Mouse (Mus musculus) G1E (cell line): Measurements from ENCODE around the gene Dop1b. TPM values are rescaled to one million over a fixed set of nuclear protein-coding genes. Genes with fewer than 3 reads are reported as not detected.

Experiments used
- ATAC-seq: 2 replicates; pipeline ENCODE4 v1.8.0; 2016; ENCODE audit warnings: mild to moderate bottlenecking; ENCODE audit not compliant: insufficient number of reproducible peaks, poor library complexity, low FRiP score, severe bottlenecking; ENCODE audit errors: extremely low read depth
- DNase-seq: peaks from one replicate; pipeline ENCODE4 v3.0.0; 2012; ENCODE audit warnings: low spot score
- H3K27me3 ChIP-seq: 2 replicates; pipeline ENCODE4 v1.6.1; 2012; ENCODE audit warnings: mild to moderate bottlenecking, low read length, inconsistent platforms; ENCODE audit not compliant: insufficient read depth
- H3K36me3 ChIP-seq: replicated peaks from 2 replicates; pipeline ENCODE3; 2012; ENCODE audit warnings: mild to moderate bottlenecking, inconsistent platforms
- H3K4me1 ChIP-seq: 2 replicates; pipeline ENCODE4 v1.6.1; 2012; ENCODE audit warnings: low read depth, low read length, inconsistent platforms, mixed read lengths; ENCODE audit not compliant: insufficient read depth
- H3K4me3 ChIP-seq: 2 replicates; pipeline ENCODE4 v1.5.1; 2012; ENCODE audit warnings: low read depth, mild to moderate bottlenecking, inconsistent platforms, low read length, moderate library complexity, mixed read lengths
- H3K9me3 ChIP-seq: replicated peaks from 2 replicates; pipeline ENCODE4 v1.6.1; 2012; ENCODE audit warnings: inconsistent platforms
- CTCF ChIP-seq: IDR thresholded peaks from 2 replicates; pipeline ENCODE4 v1.5.1; 2012; ENCODE audit warnings: low read depth, low read length, inconsistent platforms, mixed read lengths
- GATA1 ChIP-seq: IDR thresholded peaks from 2 replicates; pipeline ENCODE4 v1.6.1; 2012; ENCODE audit warnings: borderline replicate concordance, low read length, inconsistent platforms, mixed read lengths
- GATA2 ChIP-seq: IDR thresholded peaks from 2 replicates; pipeline ENCODE4 v1.6.1; 2012; ENCODE audit warnings: low read depth, low read length, inconsistent platforms, borderline replicate concordance
- POLR2AphosphoS5 ChIP-seq: IDR thresholded peaks from 2 replicates; pipeline ENCODE4 v1.6.1; 2012; ENCODE audit warnings: low read depth, low read length, inconsistent platforms; ENCODE audit not compliant: insufficient replicate concordance
- TAL1 ChIP-seq: conservative IDR thresholded peaks from 2 replicates; pipeline ENCODE4 v1.6.1; 2012; ENCODE audit warnings: low read depth, low read length, inconsistent platforms, mixed read lengths
- polyA plus RNA-seq: library from polyadenylated mRNA; stranded (reverse); fragments of >175 nt; gene quantifications from 2 replicates; pipeline ENCODE4 v1.2.3, GENCODE M21; 2012
- total RNA-seq, 2 experiments: library from RNA; stranded (forward) in 1 of 2; stranded (reverse) in 1 of 2; fragments of 200-1000 nt in 1 of 2; fragments of >200 nt in 1 of 2; fragmentation: Nextera tagmentation in 1 of 2; gene quantifications; 2 replicates each; pipeline ENCODE4 v1.2.3; 2014 to 2017

Dop1b gene
- total and polyA plus RNA-seq, 3 experiments, result 1.2 to 3.2 (median 1.6) TPM

DNA sequence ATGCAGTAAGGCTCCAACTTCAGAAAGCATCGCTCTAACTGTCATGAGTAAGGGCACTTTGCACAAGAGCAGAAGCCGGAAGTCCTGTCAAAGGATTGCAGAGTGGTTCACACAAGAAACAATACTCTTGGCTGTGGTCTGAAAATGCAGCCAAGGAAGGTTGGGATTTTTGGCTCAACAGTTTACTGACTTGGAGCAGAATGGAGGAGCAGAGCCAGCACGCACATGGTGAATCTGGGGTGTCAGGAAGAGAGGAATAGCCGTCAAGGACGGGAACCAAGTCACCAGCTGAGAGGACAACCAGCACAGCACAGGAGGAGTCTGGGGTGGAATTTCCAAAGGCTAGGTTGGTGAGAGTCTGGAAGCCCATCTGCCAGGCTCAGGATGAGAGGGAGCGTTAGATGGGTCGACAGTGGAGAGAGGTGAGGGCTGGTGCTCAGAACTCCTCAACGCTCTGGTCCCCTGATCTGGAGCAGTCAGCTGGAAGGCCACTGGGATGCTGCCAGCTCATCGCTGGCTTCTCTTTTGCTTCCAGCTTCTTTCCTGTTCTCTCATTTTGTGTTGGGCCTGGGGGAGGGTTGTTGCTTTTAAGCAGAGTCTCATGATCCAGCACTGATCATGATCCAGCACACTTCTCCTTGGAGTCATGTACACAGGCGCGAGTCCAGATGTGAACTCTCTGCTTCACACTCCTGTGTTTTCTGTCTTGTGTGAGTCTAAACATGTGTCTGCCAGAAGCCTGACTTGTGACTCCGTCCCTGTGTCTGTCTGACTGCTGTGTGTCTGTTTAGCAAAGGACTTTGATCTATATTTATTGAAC lies 85.5 kb downstream of the Dop1b start:
- no peak overlapping the region for H3K4me3 ChIP-seq
- ATAC-seq, result no peak
- no peaks in the 10 kb centered on the region for H3K36me3 ChIP-seq
- H3K27me3 ChIP-seq, result peaks cover 63% of the 10 kb centered on the region
- no peak for TF ChIP-seq TAL1
- no peak for TF ChIP-seq GATA1
- no peak for TF ChIP-seq GATA2
- TF ChIP-seq CTCF, result no peak
- no peak for TF ChIP-seq POLR2AphosphoS5
- peaks cover 3% of the 10 kb centered on the region for H3K4me1 ChIP-seq
- H3K9me3 ChIP-seq, result no peaks in the 10 kb centered on the region
- no peak for DNase-seq

DNA sequence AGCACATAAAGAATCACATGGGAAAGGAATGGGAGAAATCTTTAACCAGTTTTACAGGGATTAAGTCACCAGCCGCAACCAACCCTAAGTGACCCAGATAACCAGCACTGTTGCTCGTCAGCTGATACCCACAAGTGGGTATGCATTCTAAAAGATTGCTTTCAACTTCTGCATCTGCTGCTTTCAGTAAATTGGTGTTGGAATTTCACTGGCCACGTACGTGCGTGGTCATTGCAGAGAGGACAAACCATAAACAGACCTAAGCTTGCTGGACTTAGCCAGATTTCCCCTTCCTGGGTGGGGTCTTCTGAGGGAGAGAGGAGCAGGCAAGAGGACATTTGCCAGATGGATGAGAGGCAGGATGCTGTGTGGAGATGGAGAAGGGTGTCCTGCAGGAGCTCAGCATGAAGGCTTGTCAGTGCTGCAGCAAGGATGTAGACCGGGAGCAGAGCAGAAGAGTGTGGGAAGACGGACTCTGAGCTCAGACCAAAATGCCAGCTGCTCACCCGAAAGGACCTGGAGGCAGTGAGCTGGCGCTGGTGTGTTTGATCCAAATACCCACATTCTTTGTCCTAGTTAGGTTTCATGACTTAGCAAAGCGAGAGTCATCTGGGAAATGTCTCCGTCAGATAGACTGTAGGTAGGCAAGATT lies 86.3 kb downstream of the Dop1b start:
- Histone ChIP-seq H3K36me3 (no peaks in the 10 kb centered on the region), H3K4me1 (peaks cover 3% of the 10 kb centered on the region), H3K4me3 (no peak overlapping the region), H3K27me3 (peaks cover 55% of the 10 kb centered on the region), H3K9me3 (no peaks in the 10 kb centered on the region)
- ATAC-seq (no peak), DNase-seq (no peak)
- no peak for TF ChIP-seq GATA1
- TF ChIP-seq TAL1, result no peak
- no peak for TF ChIP-seq CTCF
- no peak for TF ChIP-seq POLR2AphosphoS5
- no peak for TF ChIP-seq GATA2

DNA sequence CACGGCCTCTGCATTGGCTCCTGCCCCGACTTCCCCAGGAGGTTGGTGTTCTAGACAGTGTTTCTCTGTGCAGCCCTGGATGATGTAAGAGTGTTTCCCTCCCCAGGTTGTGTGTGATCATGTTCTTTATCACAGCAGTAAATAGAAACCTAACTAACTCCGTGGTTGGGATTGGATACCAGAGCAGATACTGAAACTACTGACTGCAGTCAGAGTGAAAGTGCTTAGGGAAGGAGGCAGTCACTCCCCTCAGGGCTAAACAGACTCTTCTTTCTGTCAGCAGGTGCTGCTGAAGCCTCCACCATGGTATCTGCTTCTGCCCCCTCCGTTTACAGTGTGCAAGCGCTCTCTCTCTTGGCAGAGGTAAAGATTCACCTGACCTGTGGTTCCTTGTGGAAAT lies 86.9 kb downstream of the Dop1b start:
- Histone ChIP-seq H3K4me1 (peaks cover 3% of the 10 kb centered on the region), H3K36me3 (no peaks in the 10 kb centered on the region), H3K4me3 (no peak overlapping the region), H3K27me3 (peaks cover 54% of the 10 kb centered on the region), H3K9me3 (no peaks in the 10 kb centered on the region)
- no peak for DNase-seq
- no peak for TF ChIP-seq CTCF
- TF ChIP-seq GATA2, result no peak
- no peak for TF ChIP-seq TAL1
- no peak for TF ChIP-seq GATA1
- no peak for TF ChIP-seq POLR2AphosphoS5
- ATAC-seq, result no peak

DNA sequence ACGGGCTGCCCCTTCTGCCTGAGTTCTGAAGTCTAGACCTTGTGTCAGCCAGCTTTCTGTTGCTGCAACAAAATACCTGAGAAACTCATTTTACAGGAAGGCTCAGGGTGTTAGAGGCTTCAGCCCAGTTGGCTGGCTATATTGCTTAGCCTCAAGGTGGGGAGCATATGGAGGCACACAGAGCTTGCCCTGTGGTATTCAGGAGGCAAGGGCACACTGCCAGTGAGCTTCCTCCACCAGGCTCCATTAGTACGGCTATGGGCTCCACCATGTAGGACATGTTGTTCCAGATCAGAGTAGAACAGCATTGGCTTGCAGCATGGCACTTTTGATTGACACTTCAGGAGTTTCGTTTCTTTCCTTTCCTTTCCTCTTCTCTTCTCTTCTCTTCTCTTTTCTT lies 87.4 kb downstream of the Dop1b start:
- H3K27me3 ChIP-seq, result peaks cover 51% of the 10 kb centered on the region
- ATAC-seq, result no peak
- no peak for DNase-seq
- peaks cover under 1% of the 10 kb centered on the region; the same call in 1 of the 2 replicates for H3K4me1 ChIP-seq
- TF ChIP-seq GATA1, result no peak
- no peak for TF ChIP-seq TAL1
- TF ChIP-seq GATA2, result no peak
- TF ChIP-seq POLR2AphosphoS5, result no peak
- no peak for TF ChIP-seq CTCF
- no peak overlapping the region for H3K4me3 ChIP-seq
- no peaks in the 10 kb centered on the region for H3K9me3 ChIP-seq
- H3K36me3 ChIP-seq, result no peaks in the 10 kb centered on the region

DNA sequence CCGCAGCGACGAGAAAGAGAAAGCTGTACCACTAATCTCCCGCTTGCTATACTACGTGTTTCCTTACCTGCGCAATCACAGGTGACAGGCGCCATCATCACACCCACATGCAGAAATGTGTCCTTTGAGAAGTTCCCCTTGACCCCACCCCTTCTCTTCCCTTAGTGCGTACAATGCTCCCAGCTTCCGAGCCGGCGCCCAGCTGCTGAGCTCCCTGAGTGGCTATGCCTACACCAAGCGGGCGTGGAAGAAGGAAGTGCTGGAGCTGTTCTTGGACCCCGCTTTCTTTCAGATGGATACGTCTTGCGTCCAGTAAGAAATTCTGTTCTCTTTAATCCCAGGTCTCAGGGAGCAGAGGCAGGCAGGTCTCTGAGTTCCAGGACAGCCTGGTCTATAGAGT lies 88.2 kb downstream of the Dop1b start:
- Histone ChIP-seq H3K9me3 (no peaks in the 10 kb centered on the region), H3K4me3 (no peak overlapping the region), H3K4me1 (peaks cover 4% of the 10 kb centered on the region; the same call in 1 of the 2 replicates), H3K27me3 (peaks cover 49% of the 10 kb centered on the region), H3K36me3 (no peaks in the 10 kb centered on the region)
- TF ChIP-seq GATA1 (no peak), POLR2AphosphoS5 (no peak), TAL1 (no peak), GATA2 (no peak), CTCF (no peak)
- no peak for ATAC-seq
- no peak for DNase-seq

DNA sequence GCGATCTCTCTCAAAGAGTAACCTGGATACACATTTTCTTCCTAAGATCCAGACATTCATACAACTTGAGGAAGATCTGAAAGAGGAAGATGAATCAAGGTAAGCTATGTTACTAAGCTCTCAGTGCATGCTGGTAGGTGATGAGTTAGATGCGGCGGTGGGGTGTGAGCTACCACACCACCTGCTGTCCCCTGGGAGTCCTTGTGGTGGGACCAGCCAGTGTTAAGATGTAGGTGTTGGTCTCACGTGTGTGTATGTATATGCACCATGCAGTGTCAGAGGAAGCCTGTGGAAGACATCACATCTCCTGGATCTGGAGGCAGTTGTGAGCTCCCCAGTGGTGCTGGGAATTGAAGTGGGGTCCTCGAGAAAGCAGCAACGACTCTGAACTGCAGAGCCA lies 95.5 kb downstream of the Dop1b start:
- TF ChIP-seq GATA1 (no peak), GATA2 (no peak), TAL1 (no peak), POLR2AphosphoS5 (no peak), CTCF (no peak)
- Histone ChIP-seq H3K36me3 (no peaks in the 10 kb centered on the region), H3K4me1 (peaks cover 4% of the 10 kb centered on the region; the same call in 1 of the 2 replicates), H3K27me3 (peaks cover 28% of the 10 kb centered on the region; the same call in 1 of the 2 replicates), H3K9me3 (peaks cover 11% of the 10 kb centered on the region), H3K4me3 (no peak overlapping the region)
- ATAC-seq (no peak), DNase-seq (no peak)
